Mouse (Mus musculus): ENCODE data around the gene Tomm20. TPM values are rescaled to one million over a fixed set of nuclear protein-coding genes. Genes with fewer than 3 reads are reported as not detected.
A peak's percentile ranks its signal among the peaks of the same experiment; 100 is the strongest.

The Tomm20 gene
- polyA plus RNA-seq, 1 experiment from 2014 or later: 175 TPM

DNA sequence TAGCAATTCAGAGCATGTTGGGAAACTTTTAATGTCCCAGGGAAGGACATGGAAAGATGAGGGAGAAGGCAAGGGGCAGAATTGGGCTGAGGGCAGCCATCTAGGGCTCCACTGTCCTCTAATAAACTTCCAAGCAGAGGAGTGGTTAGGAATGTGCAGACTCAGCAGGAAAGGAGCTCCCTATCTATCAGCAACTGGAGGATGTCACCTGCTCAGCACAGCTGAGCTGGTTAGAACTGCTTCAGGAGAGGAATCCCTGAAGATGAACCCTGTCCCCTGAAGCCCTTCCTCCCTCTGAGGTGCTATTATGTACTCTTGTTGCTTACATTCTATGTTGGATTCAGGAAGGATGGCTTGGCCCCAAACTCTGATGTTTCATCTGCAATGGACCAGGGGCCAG lies 17.6 kb downstream of the Tomm20 start:
- H3K4me3 ChIP-seq (ENCODE audit: low read depth, low read length): no peak overlapping the region
- no peak overlapping the region for H3K4me2 ChIP-seq (replicated peaks; ENCODE audit: low read depth)
- no peak for TF ChIP-seq EP300 (optimal IDR thresholded peaks at IDR 0.05)
- no peak overlapping the region for H3K9ac ChIP-seq (ENCODE audit: low read length)
- H3K9me3 ChIP-seq (ENCODE audit: control insufficient read depth, low read length): no peaks in the 10 kb centered on the region
- H3K27ac ChIP-seq (replicated peaks): no peak overlapping the region
- no peak for ATAC-seq (ENCODE audit: low FRiP score, low TSS enrichment)
- no peaks in the 10 kb centered on the region; the same call in 1 of the 2 replicates for H3K4me1 ChIP-seq (replicated peaks; ENCODE audit: control insufficient read depth, insufficient read depth)
- no peaks in the 10 kb centered on the region for H3K27me3 ChIP-seq (ENCODE audit: control insufficient read depth, insufficient read depth, low read length)
- H3K36me3 ChIP-seq (ENCODE audit: control insufficient read depth, insufficient read depth, low read length): peaks cover 9% of the 10 kb centered on the region
- no peak for DNase-seq (ENCODE audit: low spot score)

DNA sequence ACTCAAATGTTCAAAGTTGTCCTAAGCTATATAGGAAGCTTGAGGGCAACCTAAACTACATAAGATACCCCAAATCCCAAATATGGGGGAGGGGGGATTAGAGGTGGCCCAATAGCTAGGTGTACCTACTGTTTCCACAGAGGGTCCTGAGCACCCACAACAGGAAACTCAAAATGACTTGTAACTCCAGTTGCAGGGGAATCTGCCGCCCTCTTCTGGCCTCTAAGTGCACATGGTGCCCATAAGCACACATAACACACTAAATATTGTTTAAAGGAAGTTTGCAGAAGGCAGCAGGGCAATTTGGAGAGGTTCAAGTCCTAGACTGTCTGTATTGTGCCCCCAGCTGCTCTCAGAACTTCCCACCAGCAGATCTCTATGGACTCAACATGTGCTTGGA lies 18.6 kb downstream of the Tomm20 start:
- no peaks in the 10 kb centered on the region; the same call in 1 of the 2 replicates for H3K4me1 ChIP-seq (replicated peaks; ENCODE audit: control insufficient read depth, insufficient read depth)
- no peak overlapping the region for H3K9ac ChIP-seq (ENCODE audit: low read length)
- ATAC-seq (ENCODE audit: low FRiP score, low TSS enrichment): no peak
- WGBS: 46% methylated on average over 1 of the region's 1 CpGs
- TF ChIP-seq CTCF (IDR thresholded peaks at IDR 0.05; ENCODE audit: low read depth) (peak; percentile 74), EP300 (optimal IDR thresholded peaks at IDR 0.05) (no peak)
- H3K4me2 ChIP-seq (replicated peaks; ENCODE audit: low read depth): no peak overlapping the region
- H3K27ac ChIP-seq (replicated peaks): no peak overlapping the region
- no peaks in the 10 kb centered on the region for H3K27me3 ChIP-seq (ENCODE audit: control insufficient read depth, insufficient read depth, low read length)
- no peaks in the 10 kb centered on the region for H3K9me3 ChIP-seq (ENCODE audit: control insufficient read depth, low read length)
- H3K36me3 ChIP-seq (ENCODE audit: control insufficient read depth, insufficient read depth, low read length): peaks cover 9% of the 10 kb centered on the region
- no peak overlapping the region for H3K4me3 ChIP-seq (ENCODE audit: low read depth, low read length)
- no peak for DNase-seq (ENCODE audit: low spot score)

DNA sequence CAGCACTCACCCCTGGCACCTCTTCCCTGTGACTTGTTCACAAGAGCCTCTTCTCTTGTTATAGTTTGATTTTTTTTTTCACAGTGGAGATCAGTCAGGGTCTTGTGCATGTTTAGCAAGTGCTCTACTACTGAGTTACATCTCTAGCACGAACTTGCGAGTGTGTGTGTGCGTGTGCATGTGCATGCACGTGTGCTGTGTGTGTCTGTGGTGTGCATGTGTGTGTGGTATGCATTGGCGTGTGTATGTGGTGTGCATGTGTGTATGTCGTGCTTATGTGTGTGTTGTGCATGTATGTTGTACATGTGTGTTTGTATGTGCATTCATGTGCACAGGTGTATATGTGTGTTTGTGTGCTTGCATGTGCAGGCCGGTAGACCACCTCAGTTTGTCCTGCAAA lies 22.7 kb downstream of the Tomm20 start:
- no peak for ATAC-seq (ENCODE audit: low FRiP score, low TSS enrichment)
- H3K4me2 ChIP-seq (replicated peaks; ENCODE audit: low read depth): no peak overlapping the region
- no peaks in the 10 kb centered on the region for H3K9me3 ChIP-seq (ENCODE audit: control insufficient read depth, low read length)
- H3K9ac ChIP-seq (ENCODE audit: low read length): no peak overlapping the region
- H3K27ac ChIP-seq (replicated peaks): peak overlapping the region; percentile 69
- H3K36me3 ChIP-seq (ENCODE audit: control insufficient read depth, insufficient read depth, low read length): no peaks in the 10 kb centered on the region
- no peaks in the 10 kb centered on the region for H3K27me3 ChIP-seq (ENCODE audit: control insufficient read depth, insufficient read depth, low read length)
- WGBS: 84% methylated on average over 7 of the region's 7 CpGs
- no peak for TF ChIP-seq CTCF (IDR thresholded peaks at IDR 0.05; ENCODE audit: low read depth)
- TF ChIP-seq EP300 (optimal IDR thresholded peaks at IDR 0.05): no peak
- no peak for DNase-seq (ENCODE audit: low spot score)
- H3K4me3 ChIP-seq (ENCODE audit: low read depth, low read length): no peak overlapping the region
- no peaks in the 10 kb centered on the region; the same call in 1 of the 2 replicates for H3K4me1 ChIP-seq (replicated peaks; ENCODE audit: control insufficient read depth, insufficient read depth)

DNA sequence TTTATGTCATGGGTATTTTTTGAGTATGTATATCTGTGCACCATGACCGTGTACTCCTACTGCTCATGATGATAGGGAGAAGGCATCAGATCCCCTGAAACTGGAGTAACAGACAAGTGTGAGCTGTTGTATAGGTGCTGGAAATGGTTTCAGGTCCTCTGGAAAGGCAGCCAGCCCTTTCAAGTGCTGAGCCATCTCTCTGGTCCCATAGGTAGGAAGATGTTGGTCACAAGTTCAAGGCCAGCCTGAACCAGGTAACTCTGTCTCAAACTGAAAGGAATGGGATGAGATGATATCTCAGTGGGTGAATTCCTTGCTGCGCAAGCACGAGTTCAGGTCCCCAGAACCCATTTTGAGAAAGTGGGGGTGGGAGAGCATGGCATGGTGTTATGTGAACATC lies 24.2 kb downstream of the Tomm20 start:
- Histone ChIP-seq H3K4me3 (ENCODE audit: low read depth, low read length) (no peak overlapping the region), H3K9ac (ENCODE audit: low read length) (no peak overlapping the region), H3K36me3 (ENCODE audit: control insufficient read depth, insufficient read depth, low read length) (no peaks in the 10 kb centered on the region), H3K4me2 (replicated peaks; ENCODE audit: low read depth) (no peak overlapping the region), H3K9me3 (ENCODE audit: control insufficient read depth, low read length) (no peaks in the 10 kb centered on the region), H3K27me3 (ENCODE audit: control insufficient read depth, insufficient read depth, low read length) (no peaks in the 10 kb centered on the region), H3K27ac (replicated peaks) (no peak overlapping the region), H3K4me1 (replicated peaks; ENCODE audit: control insufficient read depth, insufficient read depth) (no peaks in the 10 kb centered on the region; the same call in 1 of the 2 replicates)
- 91% methylated on average over 3 of the region's 3 CpGs for WGBS
- TF ChIP-seq CTCF (IDR thresholded peaks at IDR 0.05; ENCODE audit: low read depth) (no peak), EP300 (optimal IDR thresholded peaks at IDR 0.05) (no peak)
- ATAC-seq (ENCODE audit: low FRiP score, low TSS enrichment) (no peak), DNase-seq (ENCODE audit: low spot score) (no peak)

DNA sequence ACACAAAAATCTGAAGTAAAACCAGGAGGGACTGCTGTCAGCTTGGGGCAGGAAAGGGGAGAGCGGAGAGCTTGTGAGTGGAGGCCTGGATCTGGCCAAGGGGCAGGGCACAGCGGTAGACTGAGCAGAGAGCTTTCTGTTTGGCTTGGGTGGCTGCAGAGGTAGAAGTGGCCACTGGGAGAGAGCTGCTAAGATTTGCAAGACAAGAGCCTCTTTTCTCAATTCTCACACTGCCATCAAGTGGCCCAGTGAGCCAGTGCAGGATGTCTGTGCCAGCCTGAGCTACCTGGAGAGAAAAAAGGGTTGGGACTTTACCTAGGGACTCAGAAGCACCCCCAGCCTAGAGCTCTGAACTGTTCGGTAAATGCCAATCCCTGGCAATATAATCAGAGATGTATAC lies 24.8 kb downstream of the Tomm20 start:
- H3K4me3 ChIP-seq (ENCODE audit: low read depth, low read length): no peak overlapping the region
- no peaks in the 10 kb centered on the region for H3K36me3 ChIP-seq (ENCODE audit: control insufficient read depth, insufficient read depth, low read length)
- H3K9me3 ChIP-seq (ENCODE audit: control insufficient read depth, low read length): no peaks in the 10 kb centered on the region
- TF ChIP-seq CTCF (IDR thresholded peaks at IDR 0.05; ENCODE audit: low read depth) (peak; percentile 94), EP300 (optimal IDR thresholded peaks at IDR 0.05) (no peak)
- no peak overlapping the region for H3K4me2 ChIP-seq (replicated peaks; ENCODE audit: low read depth)
- 13% methylated on average over 3 of the region's 3 CpGs for WGBS
- no peak overlapping the region for H3K9ac ChIP-seq (ENCODE audit: low read length)
- H3K27ac ChIP-seq (replicated peaks): peak overlapping the region; percentile 50
- H3K4me1 ChIP-seq (replicated peaks; ENCODE audit: control insufficient read depth, insufficient read depth): no peaks in the 10 kb centered on the region; the same call in 1 of the 2 replicates
- H3K27me3 ChIP-seq (ENCODE audit: control insufficient read depth, insufficient read depth, low read length): no peaks in the 10 kb centered on the region
- DNase-seq (ENCODE audit: low spot score) (peak; percentile 86), ATAC-seq (ENCODE audit: low FRiP score, low TSS enrichment) (peak; percentile 78)

DNA sequence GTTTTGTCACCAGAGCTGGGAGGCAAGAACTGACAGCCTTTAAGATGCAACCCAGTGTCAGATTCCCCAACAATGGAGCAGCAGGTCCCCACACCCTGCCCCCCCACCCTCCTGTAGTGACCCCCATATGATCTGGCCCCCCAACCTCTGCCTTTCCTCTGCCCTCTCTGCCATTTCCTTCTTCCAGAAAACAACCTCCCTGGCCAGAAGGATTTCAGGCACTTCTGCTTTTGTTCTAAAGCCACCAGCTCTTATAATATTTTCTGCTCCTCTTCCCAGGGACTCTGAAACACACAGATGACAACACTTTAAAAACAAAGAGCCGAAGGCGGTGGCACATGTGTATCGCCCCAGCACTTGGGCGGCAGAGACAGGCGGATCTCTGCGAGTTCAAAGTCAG lies 25.3 kb downstream of the Tomm20 start:
- no peak for TF ChIP-seq CTCF (IDR thresholded peaks at IDR 0.05; ENCODE audit: low read depth)
- no peak for TF ChIP-seq EP300 (optimal IDR thresholded peaks at IDR 0.05)
- WGBS: 74% methylated on average over 6 of the region's 6 CpGs
- Histone ChIP-seq H3K27ac (replicated peaks) (peak overlapping the region; percentile 50), H3K4me1 (replicated peaks; ENCODE audit: control insufficient read depth, insufficient read depth) (no peaks in the 10 kb centered on the region; the same call in 1 of the 2 replicates), H3K4me3 (ENCODE audit: low read depth, low read length) (no peak overlapping the region), H3K36me3 (ENCODE audit: control insufficient read depth, insufficient read depth, low read length) (no peaks in the 10 kb centered on the region), H3K27me3 (ENCODE audit: control insufficient read depth, insufficient read depth, low read length) (no peaks in the 10 kb centered on the region), H3K4me2 (replicated peaks; ENCODE audit: low read depth) (no peak overlapping the region), H3K9ac (ENCODE audit: low read length) (no peak overlapping the region), H3K9me3 (ENCODE audit: control insufficient read depth, low read length) (no peaks in the 10 kb centered on the region)
- no peak for ATAC-seq (ENCODE audit: low FRiP score, low TSS enrichment)
- no peak for DNase-seq (ENCODE audit: low spot score)
